ENCODE assay signal across 20 mouse cellular contexts in genomic region chr10:61999766-62000165, GRCm38 (mm10). TPM values are rescaled to one million over a fixed set of nuclear protein-coding genes. Genes with fewer than 3 reads are reported as not detected.
DNase-seq lines count a peak whose midpoint lies in the region; ATAC-seq lines count a peak whose summit lies in the region.
"Had no signal": no experiment of that assay in that cellular context is flagged by ENCODE, and none has a peak within 500 bp of the region (broad histone marks: within the 10 kb centered on the region; RNA-seq: fewer than 3 reads in every experiment).

No protein-coding gene starts in this region.

- H3K36me3 ChIP-seq in hindbrain, embryonic 12.5 days, result no peaks in the 10 kb centered on the region
- H3K36me3 ChIP-seq: embryonic facial prominence, embryonic 10.5 days; embryonic facial prominence, embryonic 12.5 days; forebrain, embryonic 15.5 days had no signal

- H3K4me3 ChIP-seq in hindbrain, embryonic 12.5 days, result no peak overlapping the region
- H3K4me3 ChIP-seq: embryonic facial prominence, embryonic 10.5 days; embryonic facial prominence, embryonic 12.5 days; forebrain, embryonic 13.5 days; forebrain, embryonic 15.5 days had no signal

- ATAC-seq in hindbrain, embryonic 12.5 days (ENCODE audit: low FRiP score), result no peak
- no peak for ATAC-seq in frontal cortex, adult (ENCODE audit: low TSS enrichment)
- ATAC-seq: forebrain, embryonic 13.5 days; forebrain, embryonic 15.5 days; forebrain, postnatal 0 days had no signal

- no peaks in the 10 kb centered on the region for H3K4me1 ChIP-seq in hindbrain, embryonic 12.5 days
- H3K4me1 ChIP-seq: embryonic facial prominence, embryonic 10.5 days; embryonic facial prominence, embryonic 12.5 days; forebrain, embryonic 13.5 days; forebrain, embryonic 15.5 days had no signal

- H3K27ac ChIP-seq in hindbrain, embryonic 12.5 days, result no peak overlapping the region
- H3K27ac ChIP-seq: embryonic facial prominence, embryonic 10.5 days; embryonic facial prominence, embryonic 12.5 days; forebrain, embryonic 13.5 days; forebrain, embryonic 15.5 days had no signal

- WGBS in hindbrain, embryonic 12.5 days, result 79% methylated on average over 1 of the region's 1 CpGs

- H3K9ac ChIP-seq in hindbrain, embryonic 12.5 days, result no peak overlapping the region
- H3K9ac ChIP-seq: embryonic facial prominence, embryonic 12.5 days; forebrain, embryonic 13.5 days; forebrain, embryonic 15.5 days; forebrain, postnatal 0 days had no signal

- no peaks in the 10 kb centered on the region for H3K9me3 ChIP-seq in hindbrain, embryonic 12.5 days (replicated peaks)
- H3K9me3 ChIP-seq: embryonic facial prominence, embryonic 12.5 days; forebrain, embryonic 13.5 days; forebrain, embryonic 15.5 days had no signal

- no peak overlapping the region for H3K4me2 ChIP-seq in hindbrain, embryonic 12.5 days (replicated peaks)
- H3K4me2 ChIP-seq: embryonic facial prominence, embryonic 12.5 days; forebrain, embryonic 13.5 days; forebrain, embryonic 15.5 days had no signal

- DNase-seq in ES-CJ7 (ENCODE audit: low read depth, low spot score), result peak; percentile 61
- DNase-seq in R1 (ENCODE audit: low read depth, low spot score), result peak; percentile 64
- no peak for DNase-seq in embryo, embryonic 10.5 days (ENCODE audit: low spot score)
- DNase-seq: adrenal gland, adult 2 months; adrenal gland, postnatal 10 days; adrenal gland, postnatal 25 days; cerebellum, adult 11 months; cerebellum, adult 18-20 months; cerebellum, adult 8-10 months; cerebellum, adult 9-11 months; cerebellum, postnatal 14 days; cerebellum, postnatal 36 days; forebrain, postnatal 0 days had no signal

- no peaks in the 10 kb centered on the region for H3K27me3 ChIP-seq in hindbrain, embryonic 12.5 days
- H3K27me3 ChIP-seq: embryonic facial prominence, embryonic 12.5 days; forebrain, embryonic 13.5 days; forebrain, embryonic 15.5 days had no signal

RNA-seq across cellular contexts. Expression of gene Col13a1, which starts 20.9 kb away (rescaled TPM):
- polyA plus RNA-seq in hindbrain, embryonic 12.5 days (2016; fragmentation: Nextera tagmentation; extraction: Ambion mirVana), result 3.2 and 3.9 TPM in 2 replicates
- polyA plus RNA-seq: C2C12 had no signal
